Comparison of ENCODE assay signal across 8 mouse cellular contexts in the genomic region with DNA sequence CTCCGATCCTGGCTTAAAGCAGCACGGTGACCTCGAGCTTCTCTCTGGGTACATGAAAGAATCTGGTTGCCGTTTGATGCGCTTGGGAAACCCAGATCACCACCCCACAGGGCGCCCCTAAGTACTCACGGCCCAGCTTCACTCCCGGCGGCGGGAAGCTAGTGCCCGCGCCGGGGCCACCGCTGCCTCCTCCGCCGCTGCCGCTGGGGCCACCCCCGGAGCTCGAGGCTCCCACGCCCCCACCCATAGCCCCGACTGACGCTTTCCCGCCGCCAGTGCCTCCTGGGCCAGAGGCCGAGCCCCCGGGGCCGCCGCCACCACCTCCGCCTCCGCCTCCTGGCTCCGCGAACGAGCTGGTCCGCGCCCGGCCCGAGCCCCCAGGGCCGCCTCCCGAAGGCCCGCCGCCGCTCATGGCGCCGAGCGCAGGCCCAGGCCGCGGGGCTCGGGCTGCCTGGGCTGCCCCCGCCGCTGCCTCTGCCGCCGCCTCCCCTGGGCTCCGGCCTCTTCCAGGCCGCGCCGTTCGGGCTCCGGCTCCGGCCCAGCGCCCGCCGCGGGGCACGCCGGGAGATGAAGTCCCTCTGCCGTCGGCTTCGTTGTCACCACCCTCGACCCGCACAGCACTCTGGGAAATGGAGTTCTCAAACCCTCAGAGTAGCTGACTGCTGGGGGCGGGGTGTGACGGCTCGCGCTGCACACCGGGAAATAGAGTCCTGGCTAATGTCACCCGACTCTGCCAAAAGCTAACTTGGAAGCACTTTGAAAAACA. TPM values are rescaled to one million over a fixed set of nuclear protein-coding genes. Genes with fewer than 3 reads are reported as not detected.
DNase-seq lines count a peak whose midpoint lies in the region; ATAC-seq lines count a peak whose summit lies in the region.

Gene Gsk3a, minus strand, starts transcription at position 603 of the 766 bp plus-strand sequence.

- peak within 1 kb of the TSS; percentile 84 for H3K27ac ChIP-seq in embryonic facial prominence, embryonic 15.5 days (replicated peaks)
- peak within 1 kb of the TSS; percentile 68 for H3K27ac ChIP-seq in kidney, embryonic 14.5 days (ENCODE audit: low read depth, low read length)
- peak within 1 kb of the TSS; percentile 88 for H3K27ac ChIP-seq in limb, embryonic 15.5 days
- H3K27ac ChIP-seq in stomach, embryonic 15.5 days = peak within 1 kb of the TSS; percentile 86

- peak within 1 kb of the TSS; percentile 83 for H3K4me3 ChIP-seq in embryonic facial prominence, embryonic 15.5 days (replicated peaks)
- H3K4me3 ChIP-seq in kidney, embryonic 14.5 days (ENCODE audit: low read length) = peak within 1 kb of the TSS; percentile 60
- peak within 1 kb of the TSS; percentile 86 for H3K4me3 ChIP-seq in limb, embryonic 15.5 days
- H3K4me3 ChIP-seq in stomach, embryonic 15.5 days (replicated peaks) = peak within 1 kb of the TSS; percentile 98

- peak; percentile 91 for ATAC-seq in embryonic facial prominence, embryonic 15.5 days (ENCODE audit: insufficient number of reproducible peaks, low FRiP score, low TSS enrichment, low read depth)
- ATAC-seq in kidney, embryonic 14.5 days (ENCODE audit: low FRiP score, low TSS enrichment) = peak; percentile 89
- peak; percentile 90 for ATAC-seq in limb, embryonic 15.5 days (ENCODE audit: insufficient number of reproducible peaks, low FRiP score, low TSS enrichment, low read depth)
- ATAC-seq in stomach, embryonic 15.5 days (ENCODE audit: insufficient read depth, low FRiP score, low read depth) = peak; percentile 87

- H3K9ac ChIP-seq in embryonic facial prominence, embryonic 15.5 days = peak within 1 kb of the TSS; percentile 98
- H3K9ac ChIP-seq in kidney, embryonic 14.5 days (ENCODE audit: low read depth, low read length) = peak within 1 kb of the TSS; percentile 90
- peak within 1 kb of the TSS; percentile 96 for H3K9ac ChIP-seq in limb, embryonic 15.5 days
- H3K9ac ChIP-seq in stomach, embryonic 15.5 days = peak within 1 kb of the TSS; percentile 100

- peak; percentile 91 for DNase-seq in 3134 (ENCODE audit: extremely low read depth, insufficient read length, low spot score)
- DNase-seq in adrenal gland, postnatal 14 days = peak; percentile 99
- DNase-seq in heart, adult 8-10 months (ENCODE audit: low spot score) = peak; percentile 98
- DNase-seq in monocyte, adult 2 months (ENCODE audit: low read depth in 1 of 2, low spot score in 2 of 2) = peak; percentile 94 to 95

- WGBS in embryonic facial prominence, embryonic 15.5 days = under 1% methylated on average over 71 of the region's 76 CpGs
- under 1% methylated on average over 38 of the region's 76 CpGs for WGBS in kidney, embryonic 14.5 days
- under 1% methylated on average over 74 of the region's 76 CpGs for WGBS in limb, embryonic 15.5 days
- under 1% methylated on average over 76 of the region's 76 CpGs for WGBS in stomach, embryonic 15.5 days

- peak within 1 kb of the TSS; percentile 70 for H3K4me2 ChIP-seq in embryonic facial prominence, embryonic 15.5 days (replicated peaks)
- peak within 1 kb of the TSS; percentile 66 for H3K4me2 ChIP-seq in kidney, embryonic 14.5 days (replicated peaks; ENCODE audit: low read depth, low read length)
- H3K4me2 ChIP-seq in limb, embryonic 15.5 days = peak within 1 kb of the TSS; percentile 74
- peak within 1 kb of the TSS; percentile 75 for H3K4me2 ChIP-seq in stomach, embryonic 15.5 days

- no peaks in the 10 kb centered on the region for H3K9me3 ChIP-seq in embryonic facial prominence, embryonic 15.5 days (replicated peaks)
- H3K9me3 ChIP-seq in kidney, embryonic 14.5 days (ENCODE audit: control insufficient read depth, low read length) = no peaks in the 10 kb centered on the region
- no peaks in the 10 kb centered on the region for H3K9me3 ChIP-seq in limb, embryonic 15.5 days
- no peaks in the 10 kb centered on the region for H3K9me3 ChIP-seq in stomach, embryonic 15.5 days

- peaks cover 52% of the 10 kb centered on the region for H3K4me1 ChIP-seq in embryonic facial prominence, embryonic 15.5 days
- H3K4me1 ChIP-seq in kidney, embryonic 14.5 days (ENCODE audit: control insufficient read depth, insufficient read depth, low read length) = peaks cover 14% of the 10 kb centered on the region
- peaks cover 45% of the 10 kb centered on the region for H3K4me1 ChIP-seq in limb, embryonic 15.5 days
- H3K4me1 ChIP-seq in stomach, embryonic 15.5 days = peaks cover 21% of the 10 kb centered on the region

- peaks cover 43% of the 10 kb centered on the region for H3K36me3 ChIP-seq in embryonic facial prominence, embryonic 15.5 days
- H3K36me3 ChIP-seq in kidney, embryonic 14.5 days (ENCODE audit: control insufficient read depth, insufficient read depth, low read length) = peaks cover 31% of the 10 kb centered on the region
- H3K36me3 ChIP-seq in limb, embryonic 15.5 days = peaks cover 41% of the 10 kb centered on the region
- H3K36me3 ChIP-seq in stomach, embryonic 15.5 days = peaks cover 23% of the 10 kb centered on the region; the same call in 1 of the 2 replicates

- no peaks in the 10 kb centered on the region for H3K27me3 ChIP-seq in embryonic facial prominence, embryonic 15.5 days
- H3K27me3 ChIP-seq in kidney, embryonic 14.5 days (ENCODE audit: control insufficient read depth, insufficient read depth, low read length) = no peaks in the 10 kb centered on the region
- no peaks in the 10 kb centered on the region for H3K27me3 ChIP-seq in limb, embryonic 15.5 days
- H3K27me3 ChIP-seq in stomach, embryonic 15.5 days (replicated peaks) = no peaks in the 10 kb centered on the region

RNA-seq across cellular contexts. Expression of gene Gsk3a, which starts in this region (rescaled TPM):
- total RNA-seq in adrenal gland, postnatal 14 days (2021) = 96.8 and 104 TPM in 2 replicates
- polyA plus RNA-seq in embryonic facial prominence, embryonic 15.5 days (2015; fragmentation: Nextera tagmentation; extraction: Ambion mirVana) = 11.5 and 13.0 TPM in 2 replicates
- 10 to 100 TPM; 66.1 to 71.3 (median 68.3) TPM for total RNA-seq in heart, adult 8-10 months (2022)
- 15.7 and 18.5 TPM in 2 replicates for polyA plus RNA-seq in kidney, embryonic 14.5 days (2014; fragmentation: Nextera tagmentation; extraction: Ambion mirVana)
- 8.2 and 10.0 TPM in 2 replicates for polyA plus RNA-seq in limb, embryonic 15.5 days (2015; fragmentation: Nextera tagmentation; extraction: Ambion mirVana)
- polyA plus RNA-seq in stomach, embryonic 15.5 days (2015; fragmentation: Nextera tagmentation; extraction: Ambion mirVana) = 9.4 and 10.5 TPM in 2 replicates

Comparison
In these comparisons a context has a peak if more than half of its experiments do, and no peak if none do; other contexts are left out.
1. Peak in every context shown above with its lines: DNase-seq, ATAC-seq, H3K4me3 ChIP-seq and H3K27ac ChIP-seq.